Comparison of ENCODE assay signal across 27 mouse cellular contexts in the genomic region with DNA sequence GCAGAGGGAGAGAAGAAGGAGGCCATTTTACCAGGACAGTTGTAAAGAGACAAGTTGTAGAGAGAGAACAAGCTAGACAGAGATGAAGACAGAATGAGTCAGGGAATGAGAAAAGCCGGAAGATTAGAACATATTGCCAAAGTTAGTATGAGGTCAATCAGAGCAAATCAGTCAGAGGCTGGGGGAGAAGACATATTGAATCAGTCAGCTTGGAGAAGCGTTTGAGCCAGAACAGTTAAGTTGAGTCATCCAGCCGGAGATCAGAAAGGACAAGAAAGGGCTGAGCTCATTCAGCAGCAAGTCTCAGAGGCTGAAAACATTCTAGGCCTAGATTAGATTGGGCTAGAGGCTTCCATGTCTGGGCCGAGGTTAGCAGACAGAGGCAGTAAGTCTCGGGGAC. TPM values are rescaled to one million over a fixed set of nuclear protein-coding genes. Genes with fewer than 3 reads are reported as not detected.
DNase-seq lines count a peak whose midpoint lies in the region; ATAC-seq and TF ChIP-seq lines count a peak whose summit lies in the region.
"Had no signal": no experiment of that assay in that cellular context is flagged by ENCODE, and none has a peak within 500 bp of the region (broad histone marks: within the 10 kb centered on the region; RNA-seq: fewer than 3 reads in every experiment).

No protein-coding gene starts in this region.

- no peaks in the 10 kb centered on the region for H3K27me3 ChIP-seq in testis, adult 2 months (ENCODE audit: control insufficient read depth, insufficient read depth, low read length)
- H3K27me3 ChIP-seq in stomach, postnatal 0 days (ENCODE audit: control insufficient read depth, insufficient read depth, low read length), result no peaks in the 10 kb centered on the region
- H3K27me3 ChIP-seq: embryonic facial prominence, embryonic 12.5 days; embryonic facial prominence, embryonic 15.5 days; forebrain, embryonic 15.5 days; hindbrain, embryonic 13.5 days; intestine, embryonic 15.5 days had no signal

- H3K4me1 ChIP-seq in testis, adult 2 months (ENCODE audit: control insufficient read depth, insufficient read depth, low read length), result peaks cover 9% of the 10 kb centered on the region
- H3K4me1 ChIP-seq in stomach, postnatal 0 days (replicated peaks; ENCODE audit: control insufficient read depth, insufficient read depth), result no peaks in the 10 kb centered on the region; the same call in 1 of the 2 replicates

- no peak overlapping the region for H3K9ac ChIP-seq in stomach, postnatal 0 days (ENCODE audit: low read length)
- H3K9ac ChIP-seq: embryonic facial prominence, embryonic 12.5 days; embryonic facial prominence, embryonic 15.5 days; forebrain, embryonic 12.5 days; forebrain, embryonic 15.5 days; hindbrain, embryonic 13.5 days; intestine, embryonic 15.5 days had no signal

- no peaks in the 10 kb centered on the region for H3K9me3 ChIP-seq in stomach, postnatal 0 days (ENCODE audit: control insufficient read depth, low read length)
- H3K9me3 ChIP-seq: embryonic facial prominence, embryonic 12.5 days; embryonic facial prominence, embryonic 15.5 days; forebrain, embryonic 12.5 days; forebrain, embryonic 15.5 days; heart, embryonic 10.5 days; hindbrain, embryonic 10.5 days; hindbrain, embryonic 13.5 days; intestine, embryonic 15.5 days had no signal

- TF ChIP-seq POLR2A in testis, adult 2 months (IDR thresholded peaks at IDR 0.05; ENCODE audit: control insufficient read depth, low read depth, low read length), result no peak

- H3K4me3 ChIP-seq in testis, adult 2 months (ENCODE audit: control insufficient read depth, low read depth, low read length), result peak overlapping the region; percentile 67
- H3K4me3 ChIP-seq in stomach, postnatal 0 days (ENCODE audit: low read depth, low read length), result no peak overlapping the region
- H3K4me3 ChIP-seq: embryonic facial prominence, embryonic 12.5 days; embryonic facial prominence, embryonic 15.5 days; erythroblast, embryonic 14.5 days; forebrain, embryonic 12.5 days; forebrain, embryonic 15.5 days; heart, adult 2 months; heart, embryonic 10.5 days; hindbrain, embryonic 10.5 days; hindbrain, embryonic 13.5 days; intestine, embryonic 15.5 days had no signal

- no peak for ATAC-seq in stomach, postnatal 0 days (ENCODE audit: low FRiP score, low TSS enrichment)
- ATAC-seq: activated CD4-positive, CD25-positive, alpha-beta regulatory T cell, adult 4 months; CD4-positive, CD25-positive, alpha-beta regulatory T cell, adult 4 months; forebrain, embryonic 15.5 days; hindbrain, embryonic 16.5 days; intestine, embryonic 15.5 days had no signal

- 41% methylated on average over 5 of the region's 5 CpGs for WGBS in stomach, postnatal 0 days

- H3K27ac ChIP-seq in testis, adult 2 months (ENCODE audit: control insufficient read depth, insufficient read depth, low read depth, low read length), result no peak overlapping the region
- 0 out of 2 replicates have a peak overlapping the region, but pooled peaks have one; percentile 18 for H3K27ac ChIP-seq in stomach, postnatal 0 days (replicated peaks)
- H3K27ac ChIP-seq: embryonic facial prominence, embryonic 12.5 days; embryonic facial prominence, embryonic 15.5 days; forebrain, embryonic 12.5 days; forebrain, embryonic 15.5 days; heart, adult 2 months; heart, embryonic 10.5 days; hindbrain, embryonic 10.5 days; hindbrain, embryonic 13.5 days; intestine, embryonic 15.5 days had no signal

- no peak overlapping the region for H3K4me2 ChIP-seq in stomach, postnatal 0 days (replicated peaks; ENCODE audit: low read depth)
- H3K4me2 ChIP-seq: embryonic facial prominence, embryonic 12.5 days; embryonic facial prominence, embryonic 15.5 days; forebrain, embryonic 12.5 days; forebrain, embryonic 15.5 days; hindbrain, embryonic 13.5 days; intestine, embryonic 15.5 days had no signal

- peak; percentile 8 for DNase-seq in adrenal gland, postnatal 14 days
- no peak for DNase-seq in adrenal gland, adult 18-20 months (ENCODE audit: low spot score in 2 of 2)
- DNase-seq in testis, postnatal 14 days (ENCODE audit: low spot score), result no peak
- DNase-seq in stomach, postnatal 0 days (ENCODE audit: low spot score), result no peak
- DNase-seq in cerebellum, adult 11 months, result no peak
- DNase-seq: adrenal gland, postnatal 36 days; cerebellum, adult 2 months; cerebellum, adult 9-11 months; cerebellum, postnatal 25 days; gastrocnemius, postnatal 10 days; gastrocnemius, postnatal 36 days; heart, adult 2 months; heart, postnatal 36 days; kidney, adult 11 months had no signal

- no peaks in the 10 kb centered on the region for H3K36me3 ChIP-seq in testis, adult 2 months (ENCODE audit: control insufficient read depth, insufficient read depth, low read length)
- no peaks in the 10 kb centered on the region for H3K36me3 ChIP-seq in stomach, postnatal 0 days (ENCODE audit: control insufficient read depth, insufficient read depth, low read length)
- H3K36me3 ChIP-seq: embryonic facial prominence, embryonic 12.5 days; embryonic facial prominence, embryonic 15.5 days; forebrain, embryonic 12.5 days; forebrain, embryonic 15.5 days; heart, embryonic 10.5 days; hindbrain, embryonic 10.5 days; hindbrain, embryonic 13.5 days; intestine, embryonic 15.5 days had no signal

- TF ChIP-seq CTCF in testis, adult 2 months (IDR thresholded peaks at IDR 0.05; ENCODE audit: control insufficient read depth, insufficient read depth, insufficient replicate concordance, low read depth, low read length), result no peak
- TF ChIP-seq CTCF in stomach, postnatal 0 days (IDR thresholded peaks at IDR 0.05; ENCODE audit: low read depth), result no peak

- TF ChIP-seq EP300 in stomach, postnatal 0 days (optimal IDR thresholded peaks at IDR 0.05), result no peak

RNA-seq across cellular contexts. Expression of gene Pcnx, which starts 18.8 kb away (rescaled TPM):
- 57.7 and 60.7 TPM in 2 replicates for total RNA-seq in adrenal gland, postnatal 14 days (2021)
- total RNA-seq in adrenal gland, adult 18-20 months (2021), result 10 to 100 TPM; 56.9 to 59.2 TPM
- polyA plus RNA-seq in testis, adult 2 months (2012; rRNA removed), result 49.1 and 54.2 TPM in 2 replicates
- polyA plus RNA-seq in stomach, postnatal 0 days (2015; fragmentation: Nextera tagmentation; extraction: Ambion mirVana), result 5.1 TPM in 2 replicates
